Mouse (Mus musculus): Measurements from ENCODE around the gene Gm14085. TPM values are rescaled to one million over a fixed set of nuclear protein-coding genes. Genes with fewer than 3 reads are reported as not detected.

The Gm14085 gene
- polyA plus RNA-seq, 1 experiment from 2014 or later, result not detected

DNA sequence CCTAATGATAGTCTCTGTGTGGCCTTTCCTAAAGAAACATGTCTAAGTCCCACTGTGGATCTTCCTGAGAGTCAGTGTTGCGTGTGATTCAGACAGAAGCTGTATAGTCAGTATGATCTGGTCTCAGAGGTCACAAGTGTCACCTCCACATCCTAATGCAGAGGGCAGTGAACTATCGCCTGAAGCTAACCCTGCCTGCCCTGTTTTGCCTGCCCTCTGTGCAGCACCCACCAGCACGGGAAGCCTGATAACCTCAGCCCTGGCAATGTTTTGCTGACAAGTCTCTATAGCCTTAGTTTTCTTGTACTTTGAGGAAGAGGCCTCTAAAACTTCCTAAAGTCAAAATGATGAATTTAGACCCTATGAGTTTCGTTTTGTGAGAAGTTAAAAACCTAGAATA lies 85.7 kb downstream of the Gm14085 start:
- Histone ChIP-seq H3K9ac (replicated peaks) (no peak overlapping the region), H3K9me3 (no peaks in the 10 kb centered on the region), H3K4me2 (replicated peaks) (no peak overlapping the region), H3K27ac (replicated peaks) (no peak overlapping the region), H3K4me3 (no peak overlapping the region), H3K36me3 (no peaks in the 10 kb centered on the region), H3K27me3 (no peaks in the 10 kb centered on the region), H3K4me1 (no peaks in the 10 kb centered on the region)
- ATAC-seq (ENCODE audit: low FRiP score, low read depth), result no peak
- WGBS, result 79% methylated on average over 4 of the region's 4 CpGs

DNA sequence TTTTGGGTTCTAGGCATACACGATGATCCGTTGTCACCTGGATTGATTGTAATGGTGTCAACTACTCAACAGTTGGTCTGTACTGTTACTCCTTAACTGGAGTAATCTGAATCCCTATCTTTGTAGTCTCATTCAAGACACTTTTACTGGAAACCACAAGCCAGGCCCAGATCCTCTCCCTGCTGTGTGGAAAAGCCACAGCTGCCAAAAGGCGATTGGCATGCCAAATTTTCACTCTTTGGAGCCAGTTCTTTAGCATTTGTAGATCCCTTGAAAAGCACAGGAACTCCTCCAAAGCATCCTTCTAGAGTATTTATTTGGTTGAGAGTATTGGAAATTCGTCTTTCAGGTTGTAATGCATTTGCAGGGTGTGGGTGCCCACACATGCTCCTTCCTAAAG lies 86.6 kb downstream of the Gm14085 start:
- H3K9me3 ChIP-seq, result no peaks in the 10 kb centered on the region
- no peak for ATAC-seq (ENCODE audit: low FRiP score, low read depth)
- no peaks in the 10 kb centered on the region for H3K36me3 ChIP-seq
- H3K4me2 ChIP-seq (replicated peaks), result no peak overlapping the region
- H3K4me1 ChIP-seq, result no peaks in the 10 kb centered on the region
- 85% methylated on average over 4 of the region's 4 CpGs for WGBS
- H3K27me3 ChIP-seq, result no peaks in the 10 kb centered on the region
- H3K4me3 ChIP-seq, result no peak overlapping the region
- H3K27ac ChIP-seq (replicated peaks), result no peak overlapping the region
- no peak overlapping the region for H3K9ac ChIP-seq (replicated peaks)

GRCm38 (mm10) chr2:122572438-122572837 lies 87.7 kb downstream of the Gm14085 start:
- no peaks in the 10 kb centered on the region for H3K4me1 ChIP-seq
- WGBS, result 84% methylated on average over 1 of the region's 1 CpGs
- ATAC-seq (ENCODE audit: low FRiP score, low read depth), result no peak

GRCm38 (mm10) chr2:122575470-122575869 lies 90.7 kb downstream of the Gm14085 start:
- 84% methylated on average over 11 of the region's 11 CpGs for WGBS
- Histone ChIP-seq H3K4me1 (no peaks in the 10 kb centered on the region), H3K27ac (replicated peaks) (no peak overlapping the region), H3K36me3 (no peaks in the 10 kb centered on the region), H3K4me2 (replicated peaks) (no peak overlapping the region), H3K27me3 (no peaks in the 10 kb centered on the region), H3K9ac (replicated peaks) (no peak overlapping the region), H3K4me3 (no peak overlapping the region), H3K9me3 (no peaks in the 10 kb centered on the region)
- ATAC-seq (ENCODE audit: low FRiP score, low read depth), result no peak

More at GRCm38 (mm10) chr2:122572438-122572837, 87.7 kb downstream of the Gm14085 start:
- no peaks in the 10 kb centered on the region for H3K27me3 ChIP-seq
- H3K4me3 ChIP-seq, result no peak overlapping the region
- no peak overlapping the region for H3K9ac ChIP-seq (replicated peaks)
- H3K9me3 ChIP-seq, result no peaks in the 10 kb centered on the region
- H3K27ac ChIP-seq (replicated peaks), result no peak overlapping the region
- H3K4me2 ChIP-seq (replicated peaks), result no peak overlapping the region
- no peaks in the 10 kb centered on the region for H3K36me3 ChIP-seq

- no peak overlapping the region for H3K4me2 ChIP-seq (replicated peaks)
- WGBS, result 52% methylated on average over 5 of the region's 5 CpGs
- no peak for ATAC-seq (ENCODE audit: low FRiP score, low read depth)
These were observed 91.6 kb downstream of the Gm14085 start for GRCm38 (mm10) chr2:122576295-122576694.

GRCm38 (mm10) chr2:122577316-122577715 lies 92.6 kb downstream of the Gm14085 start:
- Histone ChIP-seq H3K4me3 (no peak overlapping the region), H3K4me1 (no peaks in the 10 kb centered on the region), H3K27ac (replicated peaks) (no peak overlapping the region), H3K36me3 (no peaks in the 10 kb centered on the region), H3K4me2 (replicated peaks) (no peak overlapping the region), H3K9ac (replicated peaks) (no peak overlapping the region), H3K9me3 (no peaks in the 10 kb centered on the region), H3K27me3 (no peaks in the 10 kb centered on the region)
- ATAC-seq (ENCODE audit: low FRiP score, low read depth), result no peak
- 63% methylated on average over 1 of the region's 1 CpGs for WGBS

More at GRCm38 (mm10) chr2:122576295-122576694, 91.6 kb downstream of the Gm14085 start:
- Histone ChIP-seq H3K4me3 (no peak overlapping the region), H3K4me1 (no peaks in the 10 kb centered on the region), H3K27ac (replicated peaks) (no peak overlapping the region), H3K9me3 (no peaks in the 10 kb centered on the region), H3K27me3 (no peaks in the 10 kb centered on the region), H3K36me3 (no peaks in the 10 kb centered on the region), H3K9ac (replicated peaks) (no peak overlapping the region)

Other genes with a start within 250 kb of the Gm14085 start
- gene Duox2, start 186.5 kb upstream of the Gm14085 start, polyA plus RNA-seq (2016; fragmentation: Nextera tagmentation; extraction: Ambion mirVana), result not detected in 2 replicates
- gene Duoxa2, start 186.0 kb upstream of the Gm14085 start, polyA plus RNA-seq (2016; fragmentation: Nextera tagmentation; extraction: Ambion mirVana), result not detected in 2 replicates
- 0.43 and 0.64 TPM in 2 replicates for gene Duoxa1, start 171.2 kb upstream of the Gm14085 start, polyA plus RNA-seq (2016; fragmentation: Nextera tagmentation; extraction: Ambion mirVana)
- 0.12 and 0.18 TPM in 2 replicates for gene Duox1, start 169.3 kb upstream of the Gm14085 start, polyA plus RNA-seq (2016; fragmentation: Nextera tagmentation; extraction: Ambion mirVana)
- 9.2 TPM in 2 replicates for gene Shf, start 115.8 kb upstream of the Gm14085 start, polyA plus RNA-seq (2016; fragmentation: Nextera tagmentation; extraction: Ambion mirVana)
- not detected in 2 replicates for gene Slc28a2, start 58.5 kb upstream of the Gm14085 start, polyA plus RNA-seq (2016; fragmentation: Nextera tagmentation; extraction: Ambion mirVana)
- gene Gatm, start 126.4 kb downstream of the Gm14085 start, polyA plus RNA-seq (2016; fragmentation: Nextera tagmentation; extraction: Ambion mirVana), result 23.3 and 23.8 TPM in 2 replicates
- gene AA467197, start 152.0 kb downstream of the Gm14085 start, polyA plus RNA-seq (2016; fragmentation: Nextera tagmentation; extraction: Ambion mirVana), result 0.26 and 0.43 TPM in 2 replicates
- gene Slc30a4, start 217.7 kb downstream of the Gm14085 start, polyA plus RNA-seq (2016; fragmentation: Nextera tagmentation; extraction: Ambion mirVana), result 6.6 and 7.5 TPM in 2 replicates

Measured in midbrain, embryonic 12.5 days (tissue).